Mouse (Mus musculus) urinary bladder, postnatal 25 days (tissue): ENCODE measurements around the gene Kcnn3.

Experiments
- DNase-seq: peaks from one replicate; pipeline ENCODE4 v3.0.0; 2022; ENCODE audit warnings: low spot score

Kcnn3 gene

GRCm38 (mm10) chr3:89519894-89520293 is at the start of gene Kcnn3:
Kcnn3 (plus strand) TSS chr3:89520164.
- DNase-seq: peak; percentile 60

GRCm38 (mm10) chr3:89472280-89472679 is 47.7 kb upstream of the Kcnn3 start:
- DNase-seq: no peak

- DNase-seq: no peak
Measured at GRCm38 (mm10) chr3:89473838-89474237, 46.1 kb upstream of the Kcnn3 start.

- no peak for DNase-seq
Measured at GRCm38 (mm10) chr3:89479055-89479454, 40.9 kb upstream of the Kcnn3 start.

GRCm38 (mm10) chr3:89481488-89481887 is 38.5 kb upstream of the Kcnn3 start:
- DNase-seq: no peak

GRCm38 (mm10) chr3:89482249-89482648 is 37.7 kb upstream of the Kcnn3 start:
- no peak for DNase-seq

- DNase-seq: peak; percentile 76
Measured at GRCm38 (mm10) chr3:89484766-89485524, 35.0 kb upstream of the Kcnn3 start.

- DNase-seq: no peak
Measured at GRCm38 (mm10) chr3:89486111-89486510, 33.9 kb upstream of the Kcnn3 start.

- no peak for DNase-seq
Measured at GRCm38 (mm10) chr3:89486916-89487702, 32.9 kb upstream of the Kcnn3 start.

GRCm38 (mm10) chr3:89490790-89491189 is 29.2 kb upstream of the Kcnn3 start:
- no peak for DNase-seq

GRCm38 (mm10) chr3:89491559-89491958 is 28.4 kb upstream of the Kcnn3 start:
- no peak for DNase-seq

- no peak for DNase-seq
Measured at GRCm38 (mm10) chr3:89492701-89493151, 27.2 kb upstream of the Kcnn3 start.

- no peak for DNase-seq
Measured at GRCm38 (mm10) chr3:89494630-89495029, 25.3 kb upstream of the Kcnn3 start.

GRCm38 (mm10) chr3:89496366-89496765 is 23.6 kb upstream of the Kcnn3 start:
- no peak for DNase-seq

- no peak for DNase-seq
Measured at GRCm38 (mm10) chr3:89499696-89500095, 20.3 kb upstream of the Kcnn3 start.

- no peak for DNase-seq
Measured at GRCm38 (mm10) chr3:89501486-89501885, 18.5 kb upstream of the Kcnn3 start.

GRCm38 (mm10) chr3:89502551-89502950 is 17.4 kb upstream of the Kcnn3 start:
- no peak for DNase-seq

GRCm38 (mm10) chr3:89508041-89508440 is 11.9 kb upstream of the Kcnn3 start:
- no peak for DNase-seq

GRCm38 (mm10) chr3:89510979-89511378 is 9.0 kb upstream of the Kcnn3 start:
- peak; percentile 36 for DNase-seq

- no peak for DNase-seq
Measured at GRCm38 (mm10) chr3:89511400-89511799, 8.6 kb upstream of the Kcnn3 start.

- DNase-seq: no peak
Measured at GRCm38 (mm10) chr3:89512225-89512624, 7.7 kb upstream of the Kcnn3 start.

- DNase-seq: no peak
Measured at GRCm38 (mm10) chr3:89515444-89515843, 4.5 kb upstream of the Kcnn3 start.

GRCm38 (mm10) chr3:89516321-89516720 is 3.6 kb upstream of the Kcnn3 start:
- DNase-seq: no peak
